Mouse (Mus musculus) erythroblast, adult 5-6 weeks (primary cell): Measurements from ENCODE around the gene Nosip. TPM values are rescaled to one million over a fixed set of nuclear protein-coding genes. Genes with fewer than 3 reads are reported as not detected.

ENCODE experiments used
- ATAC-seq: replicated peaks from 2 replicates; pipeline ENCODE4 v1.8.0; 2016; ENCODE audit warnings: moderate number of reproducible peaks, mild to moderate bottlenecking, moderate TSS enrichment, inconsistent platforms; ENCODE audit not compliant: poor library complexity, low FRiP score, severe bottlenecking
- total RNA-seq, 2 experiments: library from RNA; stranded (forward) in 1 of 2; stranded (reverse) in 1 of 2; fragments of 150-400 nt in 1 of 2; fragments of 200-764, 138-1000 nt in 1 of 2; gene quantifications; 2 replicates each; pipeline versions ENCODE4 v1.2.3 to v1.2.4; 2015 to 2017; ENCODE audit warnings: low replicate concordance in 2 of 2

The Nosip gene
- total RNA-seq, 2 experiments from 2014 or later: 10.4 to 22.2 TPM

- ATAC-seq: no peak
Measured at GRCm38 (mm10) chr7:45056329-45056971, 5.8 kb upstream of the Nosip start.

- ATAC-seq: no peak
Measured at GRCm38 (mm10) chr7:45056972-45057348, 5.3 kb upstream of the Nosip start.

- ATAC-seq: no peak
Measured at GRCm38 (mm10) chr7:45058607-45059571, 3.3 kb upstream of the Nosip start.

GRCm38 (mm10) chr7:45060632-45061122 lies 1.6 kb upstream of the Nosip start:
- no peak for ATAC-seq

- ATAC-seq: 0 out of 2 replicates have a peak, but pooled peaks have one; percentile 24
Measured at GRCm38 (mm10) chr7:45061532-45062075, 625 bp upstream of the Nosip start.

DNA sequence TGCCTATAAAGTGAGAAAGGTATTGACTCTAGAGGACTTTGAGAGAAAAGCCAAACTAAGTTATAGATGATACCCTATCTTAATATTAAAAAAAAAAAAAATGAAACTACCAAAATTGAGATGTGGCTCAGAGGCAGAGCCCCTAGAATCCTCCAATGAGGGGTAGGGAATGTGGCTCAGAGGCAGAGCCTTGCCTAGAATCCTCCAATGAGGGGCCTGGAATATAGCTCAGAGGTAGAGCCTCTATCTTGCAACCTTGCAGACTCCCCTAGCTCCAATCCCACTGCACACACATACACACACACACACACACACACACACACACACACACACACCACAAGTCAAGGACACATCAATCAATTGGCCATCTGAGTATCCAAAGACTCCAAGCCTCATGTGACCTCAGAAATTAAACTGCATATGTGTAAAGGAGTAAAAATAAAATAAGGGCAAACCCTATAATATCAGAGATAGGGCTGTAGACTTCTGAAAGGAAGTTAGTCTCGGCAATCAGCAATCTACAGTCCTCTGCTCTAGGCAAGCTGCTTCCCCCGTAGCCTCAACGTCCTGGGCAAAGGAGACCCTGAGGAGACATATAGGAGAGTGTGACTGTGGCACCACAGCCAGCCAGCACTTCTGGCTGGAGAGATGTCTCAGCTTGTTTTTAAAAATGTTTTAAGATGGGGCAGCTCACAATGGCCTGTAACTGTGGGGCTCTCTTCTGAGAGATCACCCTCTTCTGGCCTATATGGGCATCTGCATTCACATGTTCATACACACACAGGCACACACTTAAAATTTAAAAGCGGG lies 5.2 kb downstream of the Nosip start:
- ATAC-seq: peak; percentile 46; the same call in 1 of the 2 replicates

- peak; percentile 67 for ATAC-seq
Measured at GRCm38 (mm10) chr7:45068000-45068318, 5.7 kb downstream of the Nosip start.

GRCm38 (mm10) chr7:45069671-45070070 lies 7.4 kb downstream of the Nosip start:
- no peak for ATAC-seq

GRCm38 (mm10) chr7:45072230-45072629 lies 10.0 kb downstream of the Nosip start:
- no peak for ATAC-seq

DNA sequence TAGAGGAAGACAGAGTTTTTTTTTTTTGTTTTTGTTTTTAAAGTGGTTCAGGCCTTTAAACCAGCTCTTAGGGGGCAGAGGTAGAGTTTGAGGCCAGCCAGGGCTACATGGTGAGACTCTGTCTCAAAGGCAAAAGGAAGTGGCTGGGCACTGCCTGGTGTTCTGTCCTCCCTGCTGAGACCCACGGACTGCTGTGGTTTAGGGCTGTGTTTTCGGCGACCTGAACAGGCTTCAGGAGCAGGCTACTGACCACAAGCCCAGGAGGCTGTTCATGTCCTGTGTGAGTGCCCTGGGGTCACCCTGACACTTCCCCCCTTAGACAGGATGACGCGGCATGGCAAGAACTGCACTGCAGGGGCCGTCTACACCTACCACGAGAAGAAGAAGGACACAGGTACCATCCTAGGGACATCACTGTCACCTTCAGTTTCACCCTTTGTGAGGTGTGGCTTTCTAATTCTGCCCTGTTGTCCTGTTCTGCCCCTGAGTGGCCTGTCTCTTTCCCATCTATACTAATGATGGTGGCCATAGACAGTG lies 11.0 kb downstream of the Nosip start:
- no peak for ATAC-seq

DNA sequence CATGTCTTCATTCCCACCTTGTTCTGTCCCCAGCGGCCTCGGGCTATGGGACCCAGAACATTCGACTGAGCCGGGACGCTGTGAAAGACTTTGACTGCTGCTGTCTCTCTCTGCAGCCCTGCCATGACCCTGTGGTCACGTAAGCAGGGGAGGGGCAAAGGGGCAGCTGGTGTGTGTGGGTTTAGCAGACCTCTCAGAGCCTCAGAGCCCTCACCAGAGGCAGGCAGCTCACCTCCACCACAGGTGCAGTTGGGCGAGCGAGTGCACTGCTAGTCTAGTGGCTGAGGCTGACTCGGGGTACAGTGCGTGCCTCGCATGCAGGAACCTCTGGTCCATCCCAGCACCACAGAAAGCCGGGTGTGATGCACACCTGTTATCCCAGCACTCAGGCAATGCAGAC lies 11.7 kb downstream of the Nosip start:
- ATAC-seq: no peak

DNA sequence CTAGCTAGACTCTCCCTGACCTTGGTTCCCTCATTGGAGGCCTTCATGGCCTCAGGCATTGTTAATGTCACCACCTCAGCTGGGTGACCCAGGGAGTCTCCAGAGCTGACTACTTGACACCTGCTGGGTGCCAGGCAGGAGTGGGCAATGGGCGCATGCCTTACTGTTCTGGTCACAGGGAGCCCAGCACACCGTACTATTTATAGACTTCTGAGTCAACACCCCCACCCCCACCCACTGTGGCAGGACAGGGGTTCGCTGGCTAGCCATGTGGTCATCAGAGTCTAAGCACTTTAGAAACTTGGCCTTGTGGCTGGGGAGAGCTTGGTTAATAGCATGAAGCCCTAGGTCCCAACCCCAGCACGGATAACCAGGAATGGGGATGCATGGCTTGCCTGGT lies 13.2 kb downstream of the Nosip start:
- no peak for ATAC-seq

DNA sequence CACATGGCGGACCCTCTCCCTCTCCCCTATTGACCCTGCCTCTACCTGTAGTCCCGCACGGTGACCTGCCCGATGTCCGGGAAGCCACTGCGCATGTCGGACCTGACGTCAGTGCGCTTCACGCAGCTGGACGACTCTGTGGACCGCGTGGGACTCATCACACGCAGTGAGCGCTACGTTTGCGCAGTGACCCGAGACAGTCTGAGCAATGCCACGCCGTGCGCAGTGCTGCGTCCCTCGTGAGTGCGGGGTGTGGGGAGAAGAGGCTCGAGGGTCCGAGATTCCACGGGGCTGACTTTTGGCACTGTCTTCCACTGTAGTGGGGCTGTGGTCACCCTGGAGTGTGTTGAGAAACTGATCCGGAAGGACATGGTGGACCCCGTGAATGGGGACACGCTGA lies 14.3 kb downstream of the Nosip start:
- no peak for ATAC-seq

DNA sequence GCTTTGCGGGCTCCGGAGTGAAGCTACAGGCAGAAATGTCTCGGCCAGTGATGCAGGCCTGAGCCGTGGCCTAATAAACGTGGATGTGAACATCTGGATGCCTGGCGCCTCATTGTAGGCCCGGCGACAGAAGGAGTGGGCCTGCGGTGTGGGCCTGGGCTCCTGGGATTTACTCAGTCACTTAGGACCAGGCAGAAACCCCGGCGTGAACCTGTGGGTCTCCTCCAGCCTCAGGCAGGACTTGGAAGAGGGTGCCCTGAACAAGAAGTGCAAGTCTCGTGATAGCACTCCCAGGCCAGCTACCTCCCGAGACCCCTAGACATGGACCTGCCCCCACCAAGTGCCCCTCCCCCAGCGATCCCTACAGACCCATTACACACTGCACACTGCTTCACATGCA lies 15.1 kb downstream of the Nosip start:
- ATAC-seq: no peak

- ATAC-seq: no peak
Measured at GRCm38 (mm10) chr7:45077829-45078228, 15.6 kb downstream of the Nosip start.

GRCm38 (mm10) chr7:45078513-45078912 lies 16.3 kb downstream of the Nosip start:
- peak; percentile 60 for ATAC-seq

DNA sequence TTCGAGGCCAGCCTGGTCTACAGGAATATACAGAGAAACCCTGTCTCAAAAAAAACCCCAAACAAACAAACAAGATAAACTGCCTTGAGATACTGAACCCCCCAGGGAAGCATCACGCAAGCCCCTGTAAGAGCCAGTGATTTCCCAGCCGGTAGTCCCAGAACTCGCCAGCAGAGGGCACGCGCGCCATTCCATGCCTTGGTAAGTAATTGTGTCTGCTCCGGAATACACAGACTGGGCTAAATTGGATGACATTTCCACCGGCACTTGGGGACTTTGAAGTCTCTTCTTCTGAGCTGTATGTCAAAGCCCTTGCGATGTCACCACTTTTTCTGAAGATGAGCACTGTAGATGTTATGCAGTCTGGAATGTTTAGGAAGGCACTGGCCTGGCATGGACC lies 17.6 kb downstream of the Nosip start:
- peak; percentile 79 for ATAC-seq

- no peak for ATAC-seq
Measured at GRCm38 (mm10) chr7:45081016-45081415, 18.8 kb downstream of the Nosip start.

DNA sequence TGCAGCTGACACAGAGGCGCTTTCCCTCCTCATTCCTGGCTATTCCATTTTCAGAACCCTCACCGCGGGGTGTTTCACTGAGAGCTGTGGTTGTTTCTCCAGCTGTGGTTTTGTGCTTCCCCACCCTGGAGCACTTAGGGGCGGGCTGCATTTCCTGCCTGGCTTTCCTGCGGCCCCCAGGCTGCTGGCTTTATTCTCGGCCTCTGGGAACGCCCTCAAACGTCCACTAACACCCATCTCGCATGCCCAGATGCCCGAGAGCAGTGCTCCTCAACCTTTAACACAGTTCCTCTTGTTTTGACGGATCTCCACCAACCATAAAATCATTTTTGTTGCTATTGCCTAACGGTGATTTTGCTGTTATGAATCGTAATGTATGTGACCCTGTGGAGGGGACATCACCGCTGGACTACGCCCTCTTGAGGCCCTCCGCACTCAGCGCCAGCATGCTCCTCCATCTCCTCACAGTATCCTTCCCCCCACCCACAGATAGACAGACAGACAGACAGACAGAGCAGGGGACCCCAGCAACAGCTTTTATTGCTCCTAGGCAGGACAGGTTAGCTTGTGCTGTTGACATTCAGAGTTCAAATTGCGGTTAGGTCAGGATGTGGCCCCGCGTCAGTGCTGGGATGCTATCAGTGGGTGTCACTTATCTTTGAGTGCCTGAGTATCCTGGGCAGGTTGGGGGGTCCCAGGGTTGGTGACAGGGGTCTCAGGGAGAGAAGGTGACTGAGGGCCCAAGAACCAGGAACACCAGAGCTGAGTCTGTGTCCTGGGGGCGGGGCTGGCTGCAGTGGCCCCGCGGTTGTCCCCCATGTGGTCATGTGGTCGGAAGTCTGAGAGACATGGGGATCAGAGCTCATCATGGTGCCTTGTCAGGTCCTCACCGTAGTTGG lies 20.4 kb downstream of the Nosip start:
- no peak for ATAC-seq
